Mouse (Mus musculus) embryo, embryonic 11.5 days (tissue): ENCODE results near the gene Rapgef3.

Source experiments
- DNase-seq: peaks from one replicate; pipeline ENCODE4 v3.0.0-alpha.2; 2012; ENCODE audit warnings: low read depth, low spot score

The Rapgef3 gene

DNA sequence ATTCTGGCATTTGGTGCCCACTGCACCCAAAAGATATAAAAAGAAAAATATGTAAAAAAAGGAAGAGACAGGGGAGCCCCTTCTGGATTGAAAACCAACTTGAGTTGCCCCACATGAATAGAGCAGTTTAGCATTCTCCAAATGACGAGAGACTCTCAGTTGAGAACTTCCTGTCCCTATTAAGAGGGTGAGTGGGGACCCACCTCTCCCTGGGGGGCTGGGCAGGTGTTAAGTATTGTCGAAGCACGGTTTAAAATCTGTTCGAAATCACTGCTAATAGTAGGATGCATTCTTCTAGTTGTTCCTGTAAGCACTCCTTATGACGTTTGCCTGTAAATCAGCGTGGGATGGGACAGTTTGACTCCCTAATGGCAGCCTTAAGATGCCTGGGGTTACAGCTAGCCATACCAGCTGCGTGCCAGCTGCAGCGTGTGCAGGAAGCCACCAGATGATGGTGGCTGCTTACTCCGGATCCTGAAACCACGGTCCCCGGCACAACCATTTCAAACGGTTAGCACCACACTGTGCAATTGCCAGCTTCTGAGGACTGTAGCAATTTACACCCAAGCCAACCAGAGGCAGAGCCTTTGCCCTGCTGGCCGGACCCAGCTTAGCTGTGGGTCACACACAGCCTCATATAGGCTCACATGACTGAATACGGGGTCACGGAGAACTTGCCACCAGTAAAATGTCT, 46.6 kb downstream of the Rapgef3 start:
- DNase-seq, result no peak

GRCm38 (mm10) chr15:97720026-97720675, 47.6 kb downstream of the Rapgef3 start:
- no peak for DNase-seq

DNA sequence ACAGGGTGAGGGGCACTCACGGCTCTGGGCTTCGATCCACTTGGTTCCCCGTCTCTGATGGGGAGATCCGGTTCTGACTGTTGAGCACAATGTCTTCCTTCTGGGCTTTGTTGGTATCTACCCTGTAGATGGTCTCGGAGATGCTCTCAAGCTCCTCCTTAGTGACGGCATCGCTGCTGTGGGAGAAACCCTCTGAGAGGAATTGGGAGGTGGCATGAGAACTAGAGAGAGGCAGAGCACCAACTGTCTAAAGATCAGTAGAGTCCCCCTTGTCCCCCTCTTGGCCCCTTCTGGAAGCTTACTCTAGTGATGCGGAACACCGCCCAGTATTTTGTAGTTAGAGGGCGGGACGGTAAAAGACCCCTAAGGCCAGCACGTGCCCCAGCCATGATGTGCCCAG, 48.3 kb downstream of the Rapgef3 start:
- DNase-seq, result no peak

DNA sequence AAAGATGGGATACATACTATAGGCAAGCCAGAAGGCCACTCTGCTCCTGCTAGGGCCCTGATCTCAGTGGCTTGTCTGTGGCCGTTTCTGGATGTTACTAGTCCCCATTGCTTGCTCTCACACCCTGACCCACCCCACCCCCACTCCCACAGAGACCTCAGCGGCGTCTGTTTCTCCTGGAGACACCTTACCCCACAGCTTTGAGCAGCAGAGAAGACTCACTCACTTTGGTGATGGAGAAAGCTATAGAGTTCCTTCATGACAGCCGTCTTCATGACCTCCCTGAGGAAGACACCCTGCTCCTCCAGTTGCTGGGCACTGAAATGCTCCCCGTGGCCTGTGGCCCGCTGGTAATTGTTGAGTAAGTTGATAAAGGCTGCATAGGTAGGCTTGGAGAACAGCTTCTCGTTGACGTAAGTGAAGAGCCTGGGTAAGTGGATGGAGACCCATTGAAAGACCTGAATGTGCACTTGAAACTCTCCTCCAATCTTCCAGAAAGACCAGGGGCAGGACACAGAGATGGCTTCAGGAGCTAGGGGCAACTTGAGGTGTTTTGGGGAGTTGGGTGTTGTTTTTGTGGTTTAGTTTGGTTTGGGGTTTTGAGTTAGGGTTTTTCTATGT, 49.1 kb downstream of the Rapgef3 start:
- no peak for DNase-seq

- DNase-seq, result peak; percentile 38
Measured at GRCm38 (mm10) chr15:97717861-97718534, 49.8 kb downstream of the Rapgef3 start.

- DNase-seq, result no peak
Measured at GRCm38 (mm10) chr15:97716782-97717181, 51.0 kb downstream of the Rapgef3 start.

DNA sequence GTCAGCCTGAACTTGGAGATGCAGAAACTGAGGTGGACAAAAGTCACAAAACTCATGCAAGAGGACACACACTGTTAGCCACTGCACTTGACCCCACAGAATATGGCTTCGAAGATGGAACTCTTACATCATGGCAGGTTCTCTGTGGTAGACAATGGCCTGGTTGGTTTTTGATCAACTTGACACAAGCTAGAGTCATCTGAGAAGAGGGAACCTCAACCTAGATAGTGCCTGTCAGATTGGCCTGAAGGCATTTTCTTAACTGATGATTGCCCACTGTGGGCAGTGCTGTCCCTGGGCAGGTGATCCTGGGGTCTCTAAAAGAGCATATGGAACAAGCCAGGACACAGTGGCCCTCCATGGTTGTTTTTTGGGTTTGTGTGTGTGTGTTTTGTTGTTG, 52.0 kb downstream of the Rapgef3 start:
- DNase-seq, result no peak

GRCm38 (mm10) chr15:97715083-97715482, 52.7 kb downstream of the Rapgef3 start:
- no peak for DNase-seq

DNA sequence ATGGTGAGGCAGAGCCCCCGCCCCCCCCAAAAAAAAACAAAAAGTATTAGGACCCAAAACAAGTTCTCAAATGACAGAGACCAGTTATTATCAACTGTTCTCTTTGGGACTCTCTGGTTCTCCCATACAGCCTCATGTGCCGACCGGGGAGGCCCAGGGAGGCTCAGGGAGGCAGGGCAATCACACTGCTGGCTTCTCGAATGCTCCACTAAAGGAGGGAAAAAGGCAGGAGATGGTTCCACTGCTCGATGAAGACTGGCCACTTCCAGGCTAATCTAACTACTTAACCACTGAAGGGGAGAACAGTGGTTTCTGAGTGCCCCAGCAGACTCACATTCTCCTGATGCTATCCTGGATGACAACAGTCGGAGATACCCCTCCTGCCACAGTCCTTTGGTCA, 55.2 kb downstream of the Rapgef3 start:
- no peak for DNase-seq

DNA sequence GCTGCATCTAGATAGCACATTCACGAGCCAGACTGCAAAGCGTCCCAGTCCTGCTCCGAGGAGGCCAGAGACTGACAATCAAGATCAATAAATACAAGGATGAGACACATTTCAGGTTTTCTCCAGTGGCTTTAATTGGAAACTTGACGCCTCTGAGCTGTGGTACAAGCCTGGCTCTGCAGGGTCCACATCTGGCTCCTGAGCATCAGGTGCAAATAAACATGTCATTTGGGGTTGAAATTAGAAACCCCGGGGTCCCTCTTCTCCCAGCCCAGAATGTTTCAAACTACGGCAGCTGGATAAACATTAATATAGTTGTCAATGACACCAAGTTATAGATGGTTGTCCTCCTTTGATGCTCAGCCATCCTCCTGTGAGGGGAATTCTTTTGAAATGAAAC, 56.9 kb downstream of the Rapgef3 start:
- DNase-seq, result no peak

DNA sequence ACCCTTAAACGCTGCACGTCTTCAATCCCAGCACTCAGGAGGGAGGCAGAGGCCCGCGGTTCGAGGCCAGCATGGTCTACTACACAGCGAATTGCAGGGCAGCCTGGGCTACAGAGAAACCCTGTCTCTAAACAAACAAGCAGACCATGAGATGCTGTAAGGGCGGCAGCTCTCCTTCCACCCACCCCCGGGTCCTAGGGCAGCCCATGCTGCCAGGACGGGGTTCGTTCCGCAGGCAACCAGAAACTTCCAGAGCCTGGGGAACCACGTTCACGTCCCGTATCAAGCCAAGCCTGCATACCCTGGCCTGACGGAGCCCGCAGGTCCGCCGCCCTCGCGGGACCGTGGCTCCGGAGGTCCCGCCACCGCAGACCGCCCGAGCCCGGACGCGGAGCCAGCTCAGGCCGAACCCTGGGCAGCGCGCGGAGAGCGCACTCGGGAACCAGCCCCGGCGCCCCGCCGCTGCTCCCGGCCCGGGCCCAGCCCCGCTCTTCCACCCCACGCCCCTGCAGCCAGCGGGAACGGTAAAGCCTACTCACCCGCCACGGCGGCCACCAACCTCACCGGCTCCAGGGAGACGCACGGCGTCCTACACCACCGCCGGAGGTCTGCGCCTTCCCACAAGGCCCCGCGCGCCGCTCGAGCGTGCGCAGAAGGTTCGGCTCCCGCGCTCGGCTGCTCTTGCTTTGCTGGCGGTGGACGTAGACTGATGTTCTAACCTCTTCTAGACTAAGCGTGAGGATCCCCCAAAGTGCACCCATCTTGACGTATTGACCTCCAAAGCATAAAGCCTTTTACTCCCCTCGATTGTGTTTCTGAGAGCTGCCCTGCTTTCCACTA, 62.3 kb downstream of the Rapgef3 start, which contains the start of gene Rpap3:
TSS of gene Rpap3 (minus strand) at position 615 of the 840 bp plus-strand sequence.
- peak; percentile 69 for DNase-seq

DNA sequence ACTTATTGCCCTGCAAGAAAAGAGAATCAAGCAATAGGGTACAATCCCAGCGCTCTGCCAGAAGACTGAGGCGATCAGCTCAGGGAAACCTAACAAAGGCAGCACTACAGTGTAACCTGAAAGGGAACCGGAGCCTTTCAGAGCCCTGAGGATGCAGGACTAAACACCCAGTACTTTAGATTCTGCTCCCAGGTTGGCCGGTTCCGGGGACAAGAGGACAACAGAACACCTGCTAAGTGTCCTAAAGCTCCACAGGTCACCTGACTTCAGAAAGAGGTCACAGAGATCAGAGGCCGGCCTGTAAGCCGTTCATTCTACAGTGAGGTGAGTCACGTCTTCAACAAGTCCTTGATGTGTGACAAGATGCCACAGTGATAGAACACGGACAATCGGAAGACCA, 71.2 kb downstream of the Rapgef3 start:
- no peak for DNase-seq
